Mouse (Mus musculus) cortical plate, adult 2 months (tissue): Measurements from ENCODE around the gene Ankrd55.

Source experiments
- CTCF ChIP-seq: fragments of 200-500 bp; IDR thresholded peaks from 2 replicates; pipeline ENCODE4 v1.5.1; 2011; ENCODE audit warnings: mild to moderate bottlenecking, control low read depth, low read length; ENCODE audit not compliant: insufficient read depth; ENCODE audit errors: extremely low read depth
- POLR2A ChIP-seq: fragments of 200-500 bp; IDR thresholded peaks from 2 replicates; pipeline ENCODE4 v1.6.1; 2011; ENCODE audit warnings: mild to moderate bottlenecking, low read length, control low read depth; ENCODE audit not compliant: insufficient read depth; ENCODE audit errors: extremely low read depth

- TF ChIP-seq POLR2A (no peak), CTCF (no peak)
These were observed 137.0 kb downstream of the Ankrd55 start for GRCm38 (mm10) chr13:112425181-112425654.
